Mouse (Mus musculus): ENCODE results near the gene Relch. TPM values are rescaled to one million over a fixed set of nuclear protein-coding genes. Genes with fewer than 3 reads are reported as not detected.
"Not testable (repeated sequence)": the region's sequence is repeated elsewhere in the genome, so short reads cannot be mapped to it uniquely, and the experiment has no call there.

Gene Relch
- polyA plus RNA-seq, 1 experiment from 2014 or later = 19.7 TPM

- H3K36me3 ChIP-seq (replicated peaks; ENCODE audit: control insufficient read depth, insufficient read depth, low read depth, low read length); H3K27me3 ChIP-seq (ENCODE audit: control insufficient read depth, insufficient read depth, low read length); H3K9ac ChIP-seq (replicated peaks; ENCODE audit: low read length); H3K27ac ChIP-seq (replicated peaks; ENCODE audit: low read depth, low read length); ATAC-seq (replicated peaks; ENCODE audit: insufficient number of reproducible peaks, low FRiP score, low TSS enrichment, low read depth); H3K4me1 ChIP-seq (ENCODE audit: control insufficient read depth, insufficient read depth, low read length); H3K4me3 ChIP-seq (ENCODE audit: low read depth, low read length); DNase-seq (ENCODE audit: low spot score); H3K9me3 ChIP-seq (replicated peaks; ENCODE audit: control insufficient read depth, low read length); H3K4me2 ChIP-seq (ENCODE audit: low read depth, low read length): not testable (repeated sequence)
- WGBS = 87% methylated on average over 9 of the region's 9 CpGs
Observed at GRCm38 (mm10) chr1:105766099-105766498, 102.4 kb downstream of the Relch start.

GRCm38 (mm10) chr1:105768397-105768796, 104.7 kb downstream of the Relch start:
- no peaks in the 10 kb centered on the region for H3K9me3 ChIP-seq (replicated peaks; ENCODE audit: control insufficient read depth, low read length)
- H3K36me3 ChIP-seq (replicated peaks; ENCODE audit: control insufficient read depth, insufficient read depth, low read depth, low read length) = no peaks in the 10 kb centered on the region
- ATAC-seq (replicated peaks; ENCODE audit: insufficient number of reproducible peaks, low FRiP score, low TSS enrichment, low read depth) (no peak), DNase-seq (ENCODE audit: low spot score) (no peak)
- H3K9ac ChIP-seq (replicated peaks; ENCODE audit: low read length) = no peak overlapping the region
- 93% methylated on average over 2 of the region's 2 CpGs for WGBS
- no peaks in the 10 kb centered on the region for H3K27me3 ChIP-seq (ENCODE audit: control insufficient read depth, insufficient read depth, low read length)
- no peak overlapping the region for H3K4me2 ChIP-seq (ENCODE audit: low read depth, low read length)
- no peak overlapping the region for H3K27ac ChIP-seq (replicated peaks; ENCODE audit: low read depth, low read length)
- H3K4me1 ChIP-seq (ENCODE audit: control insufficient read depth, insufficient read depth, low read length) = no peaks in the 10 kb centered on the region
- no peak overlapping the region for H3K4me3 ChIP-seq (ENCODE audit: low read depth, low read length)

GRCm38 (mm10) chr1:105770685-105771084, 107.0 kb downstream of the Relch start:
- H3K27me3 ChIP-seq (ENCODE audit: control insufficient read depth, insufficient read depth, low read length) = no peaks in the 10 kb centered on the region
- no peak overlapping the region for H3K9ac ChIP-seq (replicated peaks; ENCODE audit: low read length)
- H3K4me2 ChIP-seq (ENCODE audit: low read depth, low read length) = no peak overlapping the region
- WGBS = 87% methylated on average over 2 of the region's 2 CpGs
- H3K4me1 ChIP-seq (ENCODE audit: control insufficient read depth, insufficient read depth, low read length) = no peaks in the 10 kb centered on the region
- H3K27ac ChIP-seq (replicated peaks; ENCODE audit: low read depth, low read length) = no peak overlapping the region
- ATAC-seq (replicated peaks; ENCODE audit: insufficient number of reproducible peaks, low FRiP score, low TSS enrichment, low read depth) = no peak
- H3K4me3 ChIP-seq (ENCODE audit: low read depth, low read length) = no peak overlapping the region
- H3K9me3 ChIP-seq (replicated peaks; ENCODE audit: control insufficient read depth, low read length) = no peaks in the 10 kb centered on the region
- DNase-seq (ENCODE audit: low spot score) = no peak
- H3K36me3 ChIP-seq (replicated peaks; ENCODE audit: control insufficient read depth, insufficient read depth, low read depth, low read length) = no peaks in the 10 kb centered on the region

- H3K27me3 ChIP-seq (ENCODE audit: control insufficient read depth, insufficient read depth, low read length) = peaks cover 11% of the 10 kb centered on the region
- DNase-seq (ENCODE audit: low spot score) = no peak
- WGBS = 93% methylated on average over 4 of the region's 4 CpGs
Observed at GRCm38 (mm10) chr1:105776426-105776825, 112.8 kb downstream of the Relch start.

GRCm38 (mm10) chr1:105780079-105780456, 116.4 kb downstream of the Relch start:
- Histone ChIP-seq H3K9ac (replicated peaks; ENCODE audit: low read length) (no peak overlapping the region), H3K4me2 (ENCODE audit: low read depth, low read length) (peak overlapping the region; percentile 97), H3K27ac (replicated peaks; ENCODE audit: low read depth, low read length) (no peak overlapping the region), H3K9me3 (replicated peaks; ENCODE audit: control insufficient read depth, low read length) (no peaks in the 10 kb centered on the region), H3K36me3 (replicated peaks; ENCODE audit: control insufficient read depth, insufficient read depth, low read depth, low read length) (no peaks in the 10 kb centered on the region), H3K4me1 (ENCODE audit: control insufficient read depth, insufficient read depth, low read length) (no peaks in the 10 kb centered on the region), H3K27me3 (ENCODE audit: control insufficient read depth, insufficient read depth, low read length) (peaks cover 17% of the 10 kb centered on the region), H3K4me3 (ENCODE audit: low read depth, low read length) (peak overlapping the region; percentile 59)
- DNase-seq (ENCODE audit: low spot score) = no peak
- no peak for ATAC-seq (replicated peaks; ENCODE audit: insufficient number of reproducible peaks, low FRiP score, low TSS enrichment, low read depth)
- WGBS = 37% methylated on average over 12 of the region's 12 CpGs

More at GRCm38 (mm10) chr1:105776426-105776825, 112.8 kb downstream of the Relch start:
- H3K36me3 ChIP-seq (replicated peaks; ENCODE audit: control insufficient read depth, insufficient read depth, low read depth, low read length) = no peaks in the 10 kb centered on the region
- no peak overlapping the region for H3K4me3 ChIP-seq (ENCODE audit: low read depth, low read length)
- H3K9ac ChIP-seq (replicated peaks; ENCODE audit: low read length) = no peak overlapping the region
- H3K4me2 ChIP-seq (ENCODE audit: low read depth, low read length) = no peak overlapping the region
- no peaks in the 10 kb centered on the region for H3K4me1 ChIP-seq (ENCODE audit: control insufficient read depth, insufficient read depth, low read length)
- no peak overlapping the region for H3K27ac ChIP-seq (replicated peaks; ENCODE audit: low read depth, low read length)
- no peak for ATAC-seq (replicated peaks; ENCODE audit: insufficient number of reproducible peaks, low FRiP score, low TSS enrichment, low read depth)
- H3K9me3 ChIP-seq (replicated peaks; ENCODE audit: control insufficient read depth, low read length) = no peaks in the 10 kb centered on the region

- Histone ChIP-seq H3K4me1 (ENCODE audit: control insufficient read depth, insufficient read depth, low read length) (no peaks in the 10 kb centered on the region), H3K27me3 (ENCODE audit: control insufficient read depth, insufficient read depth, low read length) (peaks cover 17% of the 10 kb centered on the region), H3K27ac (replicated peaks; ENCODE audit: low read depth, low read length) (no peak within 1 kb of the TSS), H3K4me2 (ENCODE audit: low read depth, low read length) (peak within 1 kb of the TSS; percentile 97), H3K36me3 (replicated peaks; ENCODE audit: control insufficient read depth, insufficient read depth, low read depth, low read length) (no peaks in the 10 kb centered on the region), H3K4me3 (ENCODE audit: low read depth, low read length) (peak within 1 kb of the TSS; percentile 59), H3K9ac (replicated peaks; ENCODE audit: low read length) (peak within 1 kb of the TSS; percentile 53), H3K9me3 (replicated peaks; ENCODE audit: control insufficient read depth, low read length) (no peaks in the 10 kb centered on the region)
- DNase-seq (ENCODE audit: low spot score) (peak; percentile 50), ATAC-seq (replicated peaks; ENCODE audit: insufficient number of reproducible peaks, low FRiP score, low TSS enrichment, low read depth) (peak; percentile 77)
- 3% methylated on average over 72 of the region's 77 CpGs for WGBS
Observed at GRCm38 (mm10) chr1:105780457-105781364, 117.0 kb downstream of the Relch start, which contains the start of gene Tnfrsf11a. Tnfrsf11a (plus strand) TSS chr1:105780718.

- no peak overlapping the region for H3K4me2 ChIP-seq (ENCODE audit: low read depth, low read length)
- no peak overlapping the region for H3K4me3 ChIP-seq (ENCODE audit: low read depth, low read length)
- no peak for ATAC-seq (replicated peaks; ENCODE audit: insufficient number of reproducible peaks, low FRiP score, low TSS enrichment, low read depth)
- no peaks in the 10 kb centered on the region for H3K9me3 ChIP-seq (replicated peaks; ENCODE audit: control insufficient read depth, low read length)
- H3K4me1 ChIP-seq (ENCODE audit: control insufficient read depth, insufficient read depth, low read length) = no peaks in the 10 kb centered on the region
- no peak overlapping the region for H3K27ac ChIP-seq (replicated peaks; ENCODE audit: low read depth, low read length)
- H3K36me3 ChIP-seq (replicated peaks; ENCODE audit: control insufficient read depth, insufficient read depth, low read depth, low read length) = no peaks in the 10 kb centered on the region
- peaks cover 17% of the 10 kb centered on the region for H3K27me3 ChIP-seq (ENCODE audit: control insufficient read depth, insufficient read depth, low read length)
- WGBS = 41% methylated on average over 12 of the region's 12 CpGs
- no peak overlapping the region for H3K9ac ChIP-seq (replicated peaks; ENCODE audit: low read length)
- no peak for DNase-seq (ENCODE audit: low spot score)
Observed at GRCm38 (mm10) chr1:105781391-105782146, 117.9 kb downstream of the Relch start.

Data from embryonic facial prominence, embryonic 11.5 days (tissue).